Mouse (Mus musculus) myocyte (in vitro differentiated cells): Measurements from ENCODE around the gene Nol3. TPM values are rescaled to one million over a fixed set of nuclear protein-coding genes. Genes with fewer than 3 reads are reported as not detected.

ENCODE experiments used
- H3K27me3 ChIP-seq: one replicate; pipeline ENCODE4 v1.6.1; 2011; ENCODE audit not compliant: control insufficient read depth, insufficient read depth, insufficient read length
- H3K36me3 ChIP-seq: one replicate; pipeline ENCODE4 v1.6.1; 2011; ENCODE audit not compliant: control insufficient read depth, insufficient read depth
- H3K4me2 ChIP-seq: one replicate; pipeline ENCODE4 v1.6.1; 2011; ENCODE audit warnings: low read depth, control low read depth
- H3K4me3 ChIP-seq: one replicate; pipeline ENCODE4 v1.5.1; 2011; ENCODE audit warnings: mild to moderate bottlenecking, control low read depth, moderate library complexity
- H3K79me2 ChIP-seq: one replicate; pipeline ENCODE4 v1.6.1; 2011; ENCODE audit not compliant: control insufficient read depth, insufficient read depth
- H3ac ChIP-seq: one replicate; pipeline ENCODE4 v1.6.1; 2011; ENCODE audit not compliant: control insufficient read depth, insufficient read length
- CEBPB ChIP-seq: IDR thresholded peaks from 2 replicates; pipeline ENCODE4 v1.6.1; 2011; ENCODE audit warnings: mild to moderate bottlenecking, moderate library complexity; ENCODE audit not compliant: poor library complexity, insufficient read depth, severe bottlenecking
- E2F4 ChIP-seq: IDR thresholded peaks from one replicate; pipeline ENCODE4 v1.6.1; 2011; ENCODE audit warnings: mild to moderate bottlenecking, control low read depth, moderate library complexity; ENCODE audit not compliant: insufficient read depth
- MAX ChIP-seq: IDR thresholded peaks from one replicate; pipeline ENCODE4 v1.6.1; 2011; ENCODE audit warnings: low read depth, mild to moderate bottlenecking, control low read depth
- MYOD1 ChIP-seq, 3 experiments: IDR thresholded peaks; one replicate each; pipeline ENCODE4 v1.6.1; 2011; ENCODE audit warnings: control low read depth in 2 of 3, low read depth in 2 of 3, mild to moderate bottlenecking in 2 of 3, moderate library complexity in 1 of 3; ENCODE audit not compliant: insufficient read length in 2 of 3, control insufficient read depth in 1 of 3
- MYOG ChIP-seq, 3 experiments: IDR thresholded peaks; one replicate each; pipeline ENCODE4 v1.6.1; 2011; ENCODE audit warnings: control low read depth in 2 of 3, low read depth in 2 of 3, mild to moderate bottlenecking in 2 of 3; ENCODE audit not compliant: insufficient read length in 2 of 3, control insufficient read depth in 1 of 3, insufficient read depth in 1 of 3
- POLR2A ChIP-seq: IDR thresholded peaks from one replicate; pipeline ENCODE4 v1.6.1; 2011; ENCODE audit warnings: low read depth, mild to moderate bottlenecking, control low read depth, moderate library complexity; ENCODE audit not compliant: insufficient read length
- POLR2AphosphoS2 ChIP-seq: IDR thresholded peaks from one replicate; pipeline ENCODE4 v1.6.1; 2011; ENCODE audit warnings: low read depth, control low read depth; ENCODE audit not compliant: insufficient read length
- REST ChIP-seq: IDR thresholded peaks from one replicate; pipeline ENCODE4 v1.6.1; 2011; ENCODE audit warnings: mild to moderate bottlenecking, control low read depth, moderate library complexity; ENCODE audit not compliant: insufficient read depth, insufficient read length
- SRF ChIP-seq: IDR thresholded peaks from one replicate; pipeline ENCODE4 v1.6.1; 2011; ENCODE audit warnings: low read depth; ENCODE audit not compliant: control insufficient read depth, insufficient read length
- TCF12 ChIP-seq: IDR thresholded peaks from one replicate; pipeline ENCODE4 v1.6.1; 2011; ENCODE audit warnings: mild to moderate bottlenecking, control low read depth; ENCODE audit not compliant: poor library complexity, insufficient read depth, severe bottlenecking
- TCF3 ChIP-seq: IDR thresholded peaks from one replicate; pipeline ENCODE4 v1.6.1; 2011; ENCODE audit warnings: low read depth, control low read depth; ENCODE audit not compliant: insufficient read length
- USF1 ChIP-seq: IDR thresholded peaks from one replicate; pipeline ENCODE4 v1.6.1; 2011; ENCODE audit warnings: low read depth, mild to moderate bottlenecking, control low read depth, moderate library complexity
- polyA plus RNA-seq: library from polyadenylated mRNA; unstranded; fragments of >200 nt; fragmentation: generic; extraction: Trizol; gene quantifications from one replicate; pipeline ENCODE4 v1.2.1, GENCODE M21; 2012; ENCODE audit warnings: missing spikeins

Gene Nol3
- polyA plus RNA-seq, 1 experiment, result 23.2 TPM

GRCm38 (mm10) chr8:105268342-105269074, 7.4 kb upstream of the Nol3 start:
- peak overlapping the region; percentile 20 for H3K4me3 ChIP-seq
- no peaks in the 10 kb centered on the region for H3K27me3 ChIP-seq
- no peaks in the 10 kb centered on the region for H3K79me2 ChIP-seq
- TF ChIP-seq POLR2AphosphoS2 (peak; percentile 25), USF1 (no peak)
- H3K36me3 ChIP-seq, result no peaks in the 10 kb centered on the region
- H3ac ChIP-seq, result no peak overlapping the region
- peak overlapping the region; percentile 80 for H3K4me2 ChIP-seq

- Histone ChIP-seq H3ac (peak overlapping the region; percentile 9), H3K4me2 (peak overlapping the region; percentile 80), H3K4me3 (peak overlapping the region; percentile 20), H3K79me2 (no peaks in the 10 kb centered on the region), H3K27me3 (no peaks in the 10 kb centered on the region), H3K36me3 (no peaks in the 10 kb centered on the region)
- TF ChIP-seq TCF12 (no peak), POLR2AphosphoS2 (no peak), MYOD1 (IDR thresholded peaks at IDR 0.05; ENCODE audit: control insufficient read depth in 1 of 3, insufficient read length in 2 of 3, low read depth in 2 of 3) (no peak), MYOG (IDR thresholded peaks at IDR 0.05; ENCODE audit: control insufficient read depth in 1 of 3, insufficient read depth in 1 of 3, insufficient read length in 2 of 3, low read depth in 2 of 3) (no peak), MAX (no peak), CEBPB (no peak), TCF3 (no peak)
Measured at GRCm38 (mm10) chr8:105269075-105269458, 6.9 kb upstream of the Nol3 start.

GRCm38 (mm10) chr8:105269461-105269947, 6.4 kb upstream of the Nol3 start, which contains the start of gene Hsf4:
TSS of gene Hsf4 (plus strand) at chr8:105269801.
- Histone ChIP-seq H3K36me3 (no peaks in the 10 kb centered on the region), H3K4me3 (peak within 1 kb of the TSS; percentile 20), H3K79me2 (no peaks in the 10 kb centered on the region), H3ac (peak within 1 kb of the TSS; percentile 9), H3K4me2 (peak within 1 kb of the TSS; percentile 80), H3K27me3 (no peaks in the 10 kb centered on the region)
- TF ChIP-seq POLR2A, result peak; percentile 75
- no peak for TF ChIP-seq REST
- peak in 2 of 3 experiments; percentile 5 to 59 for TF ChIP-seq MYOD1 (IDR thresholded peaks at IDR 0.05; ENCODE audit: control insufficient read depth in 1 of 3, insufficient read length in 2 of 3, low read depth in 2 of 3)
- TF ChIP-seq CEBPB, result no peak
- peak; percentile 58 for TF ChIP-seq POLR2AphosphoS2
- no peak for TF ChIP-seq USF1
- TF ChIP-seq TCF12, result no peak
- TF ChIP-seq MYOG (IDR thresholded peaks at IDR 0.05; ENCODE audit: control insufficient read depth in 1 of 3, insufficient read depth in 1 of 3, insufficient read length in 2 of 3, low read depth in 2 of 3), result peak in 2 of 3 experiments; percentile 77
- no peak for TF ChIP-seq E2F4
- no peak for TF ChIP-seq TCF3
- no peak for TF ChIP-seq MAX
- no peak for TF ChIP-seq SRF

- Histone ChIP-seq H3K4me3 (peak overlapping the region; percentile 20), H3K27me3 (no peaks in the 10 kb centered on the region), H3K36me3 (no peaks in the 10 kb centered on the region), H3ac (peak overlapping the region; percentile 9), H3K4me2 (peak overlapping the region; percentile 80), H3K79me2 (no peaks in the 10 kb centered on the region)
- no peak for TF ChIP-seq POLR2AphosphoS2
- TF ChIP-seq USF1, result no peak
- no peak for TF ChIP-seq SRF
- TF ChIP-seq E2F4, result no peak
- TF ChIP-seq TCF3, result no peak
- TF ChIP-seq POLR2A, result no peak
- TF ChIP-seq CEBPB, result no peak
- no peak for TF ChIP-seq MYOD1 (IDR thresholded peaks at IDR 0.05; ENCODE audit: control insufficient read depth in 1 of 3, insufficient read length in 2 of 3, low read depth in 2 of 3)
- TF ChIP-seq MAX, result no peak
- TF ChIP-seq MYOG (IDR thresholded peaks at IDR 0.05; ENCODE audit: control insufficient read depth in 1 of 3, insufficient read depth in 1 of 3, insufficient read length in 2 of 3, low read depth in 2 of 3), result no peak
- no peak for TF ChIP-seq TCF12
- TF ChIP-seq REST, result no peak
Measured at GRCm38 (mm10) chr8:105270101-105270915, 5.6 kb upstream of the Nol3 start.

GRCm38 (mm10) chr8:105270916-105271186, 5.1 kb upstream of the Nol3 start:
- H3K36me3 ChIP-seq, result no peaks in the 10 kb centered on the region
- H3ac ChIP-seq, result no peak overlapping the region
- no peaks in the 10 kb centered on the region for H3K79me2 ChIP-seq
- no peak overlapping the region for H3K4me3 ChIP-seq
- TF ChIP-seq MYOG (IDR thresholded peaks at IDR 0.05; ENCODE audit: control insufficient read depth in 1 of 3, insufficient read depth in 1 of 3, insufficient read length in 2 of 3, low read depth in 2 of 3) (no peak), TCF12 (no peak)
- no peak overlapping the region for H3K4me2 ChIP-seq
- H3K27me3 ChIP-seq, result no peaks in the 10 kb centered on the region
